Mouse (Mus musculus) small intestine, adult 2 months (tissue): ENCODE results near the gene Osbpl7. TPM values are rescaled to one million over a fixed set of nuclear protein-coding genes. Genes with fewer than 3 reads are reported as not detected.
A peak's percentile ranks its signal among the peaks of the same experiment; 100 is the strongest.

ENCODE experiments used
- H3K27ac ChIP-seq: fragments of 200-500 bp; 2 replicates; pipeline ENCODE4 v1.5.1; 2012; ENCODE audit warnings: low read depth, low read length, control low read depth, inconsistent platforms; ENCODE audit not compliant: insufficient read depth
- H3K27me3 ChIP-seq: fragments of 200-500 bp; 2 replicates; pipeline ENCODE4 v1.6.1; 2012; ENCODE audit warnings: mild to moderate bottlenecking, moderate library complexity, low read length, inconsistent platforms; ENCODE audit not compliant: control insufficient read depth, insufficient read depth
- H3K36me3 ChIP-seq: fragments of 200-500 bp; 2 replicates; pipeline ENCODE4 v1.6.1; 2012; ENCODE audit warnings: mild to moderate bottlenecking, low read length, control low read depth, inconsistent platforms; ENCODE audit not compliant: control insufficient read depth, insufficient read depth
- H3K4me1 ChIP-seq: fragments of 200-500 bp; 2 replicates; pipeline ENCODE4 v1.6.1; 2012; ENCODE audit warnings: low read length, inconsistent platforms, mixed read lengths; ENCODE audit not compliant: control insufficient read depth, insufficient read depth, insufficient read length
- H3K4me3 ChIP-seq: fragments of 200-500 bp; 2 replicates; pipeline ENCODE4 v1.5.1; 2012; ENCODE audit warnings: low read depth, mild to moderate bottlenecking, control low read depth, inconsistent platforms, low read length, moderate library complexity
- CTCF ChIP-seq: fragments of 200-500 bp; IDR thresholded peaks from 2 replicates; pipeline ENCODE4 v1.5.1; 2012; ENCODE audit warnings: low read depth, mild to moderate bottlenecking, control low read depth, inconsistent platforms, low read length, moderate library complexity, mixed read lengths; ENCODE audit not compliant: insufficient replicate concordance, insufficient read length; ENCODE audit errors: extremely low read depth
- POLR2A ChIP-seq: fragments of 200-500 bp; IDR thresholded peaks from 2 replicates; pipeline ENCODE4 v1.6.1; 2012; ENCODE audit warnings: low read depth, mild to moderate bottlenecking, control low read depth, inconsistent platforms, low read length, moderate library complexity
- WGBS: fragments of 180-500 bp; shearing (Covaris S2); methylation state at CpG from one replicate; pipeline ENCODE4 v1.1.7; 2018; 5-methylcytosine and 5-hydroxymethylcytosine counted together
- polyA plus RNA-seq: library from polyadenylated mRNA; depleted of rRNA; stranded (reverse); fragments of >200 nt; gene quantifications from 2 replicates; pipeline ENCODE4 v1.2.3, GENCODE M21; 2012

The Osbpl7 gene
- polyA plus RNA-seq, 1 experiment: 21.3 TPM

- under 1% methylated on average over 25 of the region's 25 CpGs for WGBS
- Histone ChIP-seq H3K36me3 (peaks cover 10% of the 10 kb centered on the region; the same call in 1 of the 2 replicates), H3K4me3 (peak within 1 kb of the TSS; percentile 87), H3K27ac (peak within 1 kb of the TSS; percentile 59), H3K4me1 (peaks cover 11% of the 10 kb centered on the region), H3K27me3 (no peaks in the 10 kb centered on the region)
- TF ChIP-seq POLR2A (peak; percentile 58), CTCF (peak; percentile 90; the same call in 1 of the 2 replicates)
Measured at GRCm38 (mm10) chr11:97029686-97030417, 20.6 kb upstream of the Osbpl7 start, which contains the start of gene Scrn2. TSS of gene Scrn2 (plus strand) at chr11:97029938.

GRCm38 (mm10) chr11:97030426-97030825 is 20.0 kb upstream of the Osbpl7 start:
- WGBS: 10% methylated on average over 15 of the region's 15 CpGs
- no peak overlapping the region for H3K27ac ChIP-seq
- peaks cover 11% of the 10 kb centered on the region for H3K4me1 ChIP-seq

GRCm38 (mm10) chr11:97031977-97032376 is 18.5 kb upstream of the Osbpl7 start:
- Histone ChIP-seq H3K36me3 (peaks cover 10% of the 10 kb centered on the region; the same call in 1 of the 2 replicates), H3K4me3 (no peak overlapping the region), H3K27me3 (no peaks in the 10 kb centered on the region), H3K27ac (no peak overlapping the region), H3K4me1 (peaks cover 8% of the 10 kb centered on the region)
- 86% methylated on average over 12 of the region's 12 CpGs for WGBS
- TF ChIP-seq POLR2A (no peak), CTCF (no peak)

More at GRCm38 (mm10) chr11:97030426-97030825, 20.0 kb upstream of the Osbpl7 start:
- TF ChIP-seq CTCF (no peak), POLR2A (no peak)
- H3K27me3 ChIP-seq: no peaks in the 10 kb centered on the region
- peak overlapping the region; percentile 87 for H3K4me3 ChIP-seq
- peaks cover 10% of the 10 kb centered on the region; the same call in 1 of the 2 replicates for H3K36me3 ChIP-seq

GRCm38 (mm10) chr11:97032499-97032898 is 17.9 kb upstream of the Osbpl7 start:
- WGBS: 97% methylated on average over 4 of the region's 4 CpGs
- Histone ChIP-seq H3K27me3 (no peaks in the 10 kb centered on the region), H3K36me3 (peaks cover 10% of the 10 kb centered on the region; the same call in 1 of the 2 replicates), H3K27ac (no peak overlapping the region), H3K4me1 (peaks cover 8% of the 10 kb centered on the region), H3K4me3 (no peak overlapping the region)
- TF ChIP-seq CTCF: no peak
- TF ChIP-seq POLR2A: no peak

GRCm38 (mm10) chr11:97033781-97034180 is 16.6 kb upstream of the Osbpl7 start:
- Histone ChIP-seq H3K27ac (no peak overlapping the region), H3K4me1 (peaks cover 8% of the 10 kb centered on the region), H3K27me3 (no peaks in the 10 kb centered on the region), H3K36me3 (peaks cover 10% of the 10 kb centered on the region; the same call in 1 of the 2 replicates), H3K4me3 (no peak overlapping the region)
- TF ChIP-seq POLR2A (no peak), CTCF (no peak)
- 84% methylated on average over 4 of the region's 4 CpGs for WGBS

GRCm38 (mm10) chr11:97036141-97036540 is 14.3 kb upstream of the Osbpl7 start:
- Histone ChIP-seq H3K4me1 (no peaks in the 10 kb centered on the region), H3K4me3 (no peak overlapping the region), H3K27ac (no peak overlapping the region), H3K27me3 (no peaks in the 10 kb centered on the region), H3K36me3 (peaks cover 10% of the 10 kb centered on the region; the same call in 1 of the 2 replicates)
- WGBS: 82% methylated on average over 5 of the region's 5 CpGs
- TF ChIP-seq CTCF: no peak
- TF ChIP-seq POLR2A: no peak

GRCm38 (mm10) chr11:97038881-97039280 is 11.5 kb upstream of the Osbpl7 start:
- no peak overlapping the region for H3K27ac ChIP-seq
- H3K36me3 ChIP-seq: no peaks in the 10 kb centered on the region; the same call in 1 of the 2 replicates
- H3K27me3 ChIP-seq: no peaks in the 10 kb centered on the region
- TF ChIP-seq POLR2A: no peak
- no peak for TF ChIP-seq CTCF
- WGBS: 69% methylated on average over 7 of the region's 7 CpGs
- H3K4me3 ChIP-seq: no peak overlapping the region
- H3K4me1 ChIP-seq: no peaks in the 10 kb centered on the region
